Mouse (Mus musculus) skeletal muscle tissue, adult 2 months (tissue): Measurements from ENCODE around the gene Gm21190.
"Not testable (repeated sequence)": the region's sequence is repeated elsewhere in the genome, so short reads cannot be mapped to it uniquely, and the experiment has no call there.

Experiments
- DNase-seq: peaks from one replicate; pipeline ENCODE4 v3.0.0-alpha.2; 2012; ENCODE audit warnings: low read depth, low spot score

Gm21190 gene

GRCm38 (mm10) chr5:15529122-15529521 lies at the start of gene Gm21190:
Gm21190 (minus strand) TSS chr5:15529222.
- DNase-seq: not testable (repeated sequence)

GRCm38 (mm10) chr5:15577033-15577432 lies 48.0 kb upstream of the Gm21190 start, which contains the start of gene Gm21083:
Gm21083 (plus strand) TSS chr5:15577333.
- DNase-seq: not testable (repeated sequence)

- not testable (repeated sequence) for DNase-seq
These were observed 44.7 kb upstream of the Gm21190 start for GRCm38 (mm10) chr5:15573735-15574134.

GRCm38 (mm10) chr5:15561425-15562264 lies 32.6 kb upstream of the Gm21190 start:
- not testable (repeated sequence) for DNase-seq

GRCm38 (mm10) chr5:15558654-15559053 lies 29.6 kb upstream of the Gm21190 start:
- DNase-seq: not testable (repeated sequence)

- DNase-seq: not testable (repeated sequence)
These were observed 20.6 kb upstream of the Gm21190 start for GRCm38 (mm10) chr5:15549606-15550005.

- DNase-seq: not testable (repeated sequence)
These were observed 20.1 kb upstream of the Gm21190 start for GRCm38 (mm10) chr5:15549134-15549533.

- not testable (repeated sequence) for DNase-seq
These were observed 19.6 kb upstream of the Gm21190 start for GRCm38 (mm10) chr5:15548642-15549041.

- DNase-seq: not testable (repeated sequence)
These were observed 6.6 kb downstream of the Gm21190 start for GRCm38 (mm10) chr5:15522470-15522869.

- not testable (repeated sequence) for DNase-seq
These were observed 7.0 kb downstream of the Gm21190 start for GRCm38 (mm10) chr5:15522028-15522427.

- DNase-seq: not testable (repeated sequence)
These were observed 8.6 kb downstream of the Gm21190 start for GRCm38 (mm10) chr5:15520418-15520817.

GRCm38 (mm10) chr5:15517150-15517549 lies 11.9 kb downstream of the Gm21190 start:
- not testable (repeated sequence) for DNase-seq

GRCm38 (mm10) chr5:15512236-15512635 lies 16.8 kb downstream of the Gm21190 start:
- not testable (repeated sequence) for DNase-seq

- not testable (repeated sequence) for DNase-seq
These were observed 19.1 kb downstream of the Gm21190 start for GRCm38 (mm10) chr5:15509911-15510310.

GRCm38 (mm10) chr5:15508460-15509451 lies 20.3 kb downstream of the Gm21190 start:
- not testable (repeated sequence) for DNase-seq

- not testable (repeated sequence) for DNase-seq
These were observed 21.1 kb downstream of the Gm21190 start for GRCm38 (mm10) chr5:15507757-15508459.

GRCm38 (mm10) chr5:15507309-15507619 lies 21.8 kb downstream of the Gm21190 start:
- no peak for DNase-seq

- peak; percentile 45 for DNase-seq
These were observed 22.3 kb downstream of the Gm21190 start for GRCm38 (mm10) chr5:15506575-15507308.

GRCm38 (mm10) chr5:15498774-15499400 lies 30.1 kb downstream of the Gm21190 start:
- DNase-seq: not testable (repeated sequence)

GRCm38 (mm10) chr5:15498350-15498749 lies 30.7 kb downstream of the Gm21190 start:
- not testable (repeated sequence) for DNase-seq
